Mouse (Mus musculus): ENCODE measurements at regions not wholly inside any gene's neighbourhood (a gene's known extent, or its start where the extent isn't known, plus 50 kb on each side); places are given as distances from the start of the nearest gene placed in this dataset.

DNA sequence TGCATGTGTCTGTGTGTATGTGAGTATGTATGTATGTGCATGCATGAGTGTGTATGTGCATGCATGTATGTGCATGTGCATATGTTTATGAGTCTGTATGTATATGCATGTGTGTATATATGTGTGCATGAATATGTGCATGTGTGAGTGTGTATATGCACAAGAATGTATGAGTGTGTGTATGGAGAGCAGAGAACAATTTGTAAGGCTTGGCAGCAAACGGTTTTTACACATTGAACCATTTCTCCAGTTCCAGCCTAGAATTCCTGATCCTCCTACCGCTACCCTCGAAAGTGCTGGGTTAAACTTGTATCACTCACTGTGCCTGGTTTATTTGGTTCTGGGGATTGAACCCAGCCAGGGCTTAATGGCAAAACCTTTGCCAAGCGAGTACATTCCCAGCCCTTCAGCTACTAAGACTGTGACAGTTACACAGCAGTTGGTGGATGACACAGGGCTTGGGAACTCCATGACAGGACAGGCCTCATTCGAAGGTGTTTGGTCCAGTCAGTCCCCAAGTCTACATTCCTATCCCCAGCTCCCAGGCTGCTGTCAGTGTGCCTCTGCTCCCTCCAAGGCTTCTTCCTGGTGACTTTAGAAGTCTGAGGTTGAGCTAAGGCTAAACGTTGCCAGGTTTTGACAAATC is 65.1 kb downstream of the Zfp36l2 start:
- TF ChIP-seq CTCF (IDR thresholded peaks at IDR 0.05; ENCODE audit: borderline replicate concordance, insufficient read depth, low read length), result no peak
- TF ChIP-seq POLR2A (IDR thresholded peaks at IDR 0.05; ENCODE audit: low read depth, low read length), result no peak

All from embryonic fibroblast, embryonic 13.5 days (primary cell).